Mouse (Mus musculus) spleen, adult 2 months (tissue): ENCODE measurements around the gene Kcnk5.

Source experiments
- CTCF ChIP-seq: fragments of 200-500 bp; IDR thresholded peaks from 2 replicates; pipeline ENCODE4 v1.5.1; 2011; ENCODE audit warnings: mild to moderate bottlenecking, inconsistent platforms; ENCODE audit not compliant: insufficient read depth, insufficient read length, insufficient replicate concordance; ENCODE audit errors: extremely low read depth
- POLR2A ChIP-seq: fragments of 200-500 bp; IDR thresholded peaks from 2 replicates; pipeline ENCODE4 v1.6.1; 2011; ENCODE audit warnings: low read depth, low read length, inconsistent platforms

DNA sequence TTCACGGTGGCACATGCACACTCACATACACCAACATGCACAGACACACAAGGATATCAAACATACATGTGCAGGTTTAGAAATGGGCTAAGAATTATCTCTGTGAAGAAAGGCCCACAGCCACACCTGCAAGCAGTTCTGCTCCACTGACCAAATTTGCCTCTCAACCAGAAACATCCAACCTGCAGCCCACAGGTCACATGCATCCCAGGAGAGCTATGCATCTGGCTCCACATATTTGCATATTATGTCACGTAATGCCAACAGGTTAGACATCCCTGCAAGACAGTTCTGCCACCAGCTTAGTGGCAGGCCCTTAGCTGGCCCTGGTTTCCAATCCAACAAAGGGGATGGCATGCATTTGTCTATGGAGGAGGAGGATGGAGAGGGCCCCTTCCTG lies 13.6 kb downstream of the Kcnk5 start:
- TF ChIP-seq CTCF = no peak
- no peak for TF ChIP-seq POLR2A
